Mouse (Mus musculus): ENCODE measurements around the gene Zp1. TPM values are rescaled to one million over a fixed set of nuclear protein-coding genes. Genes with fewer than 3 reads are reported as not detected.
A peak's percentile ranks its signal among the peaks of the same experiment; 100 is the strongest.

Zp1 gene
- polyA plus RNA-seq, 1 experiment from 2014 or later: 0.10 TPM

DNA sequence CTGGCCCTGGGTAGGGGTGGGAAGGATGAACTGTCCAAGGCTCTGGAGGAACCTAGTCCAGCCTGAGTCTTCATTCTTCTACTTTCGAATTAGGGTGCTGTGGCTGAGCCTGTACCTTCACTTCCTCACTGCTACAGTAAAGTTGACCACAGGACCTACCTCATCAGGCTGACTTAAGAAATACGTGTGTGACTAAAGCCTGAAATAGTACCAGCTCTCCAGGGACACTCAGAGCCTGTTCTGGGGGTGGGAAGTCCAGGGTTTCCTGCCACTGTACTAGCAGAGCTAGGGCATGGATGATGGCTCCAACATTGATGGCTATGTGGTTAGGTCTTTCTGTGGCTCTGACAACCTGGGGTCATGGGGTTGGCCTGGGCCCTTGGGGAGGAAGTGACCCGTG is 23.5 kb upstream of the Zp1 start:
- Histone ChIP-seq H3K9me3 (no peaks in the 10 kb centered on the region), H3K9ac (no peak overlapping the region), H3K36me3 (peaks cover 43% of the 10 kb centered on the region), H3K27me3 (no peaks in the 10 kb centered on the region), H3K4me3 (no peak overlapping the region), H3K4me2 (replicated peaks) (no peak overlapping the region), H3K27ac (no peak overlapping the region), H3K4me1 (peaks cover 26% of the 10 kb centered on the region)
- WGBS: 86% methylated on average over 3 of the region's 3 CpGs
- no peak for ATAC-seq (ENCODE audit: insufficient number of reproducible peaks, insufficient read depth, low FRiP score, low TSS enrichment)

DNA sequence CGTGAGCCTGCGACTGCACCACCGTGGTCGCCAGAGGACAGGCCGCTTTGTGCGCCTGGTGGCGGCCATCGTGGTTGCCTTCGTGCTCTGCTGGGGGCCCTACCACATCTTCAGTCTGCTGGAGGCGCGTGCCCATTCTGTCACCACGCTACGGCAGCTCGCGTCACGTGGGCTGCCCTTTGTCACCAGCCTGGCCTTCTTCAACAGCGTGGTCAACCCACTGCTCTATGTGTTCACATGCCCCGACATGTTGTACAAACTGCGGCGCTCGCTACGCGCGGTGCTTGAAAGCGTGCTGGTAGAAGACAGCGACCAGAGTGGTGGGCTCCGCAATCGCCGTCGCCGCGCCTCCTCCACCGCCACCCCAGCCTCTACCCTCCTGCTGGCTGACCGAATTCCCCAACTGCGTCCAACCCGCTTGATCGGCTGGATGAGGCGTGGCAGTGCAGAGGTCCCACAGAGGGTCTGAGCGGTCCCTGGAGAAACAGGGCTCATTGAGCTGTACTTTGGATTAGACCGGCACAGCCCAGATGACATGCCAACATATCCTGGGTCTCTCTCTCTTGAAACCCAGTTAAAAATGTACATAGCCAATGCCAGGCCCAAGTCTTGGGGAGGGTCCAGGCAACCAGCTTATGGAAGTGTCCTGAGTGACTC is 20.5 kb upstream of the Zp1 start:
- Histone ChIP-seq H3K4me2 (replicated peaks) (peak overlapping the region; percentile 83), H3K9me3 (no peaks in the 10 kb centered on the region), H3K9ac (peak overlapping the region; percentile 56), H3K4me3 (peak overlapping the region; percentile 37), H3K4me1 (peaks cover 6% of the 10 kb centered on the region), H3K27me3 (no peaks in the 10 kb centered on the region), H3K36me3 (peaks cover 36% of the 10 kb centered on the region), H3K27ac (no peak overlapping the region)
- WGBS: 3% methylated on average over 40 of the region's 40 CpGs
- ATAC-seq (ENCODE audit: insufficient number of reproducible peaks, insufficient read depth, low FRiP score, low TSS enrichment): peak; percentile 16; the same call in 1 of the 2 replicates

GRCm38 (mm10) chr19:10940097-10940800 is 19.8 kb upstream of the Zp1 start:
- WGBS: 19% methylated on average over 37 of the region's 37 CpGs
- no peaks in the 10 kb centered on the region for H3K9me3 ChIP-seq
- H3K9ac ChIP-seq: peak overlapping the region; percentile 56
- no peak overlapping the region for H3K27ac ChIP-seq
- peak; percentile 79 for ATAC-seq (ENCODE audit: insufficient number of reproducible peaks, insufficient read depth, low FRiP score, low TSS enrichment)
- peak overlapping the region; percentile 37 for H3K4me3 ChIP-seq
- H3K4me1 ChIP-seq: peaks cover 6% of the 10 kb centered on the region
- peak overlapping the region; percentile 83 for H3K4me2 ChIP-seq (replicated peaks)
- peaks cover 33% of the 10 kb centered on the region for H3K36me3 ChIP-seq
- no peaks in the 10 kb centered on the region for H3K27me3 ChIP-seq

DNA sequence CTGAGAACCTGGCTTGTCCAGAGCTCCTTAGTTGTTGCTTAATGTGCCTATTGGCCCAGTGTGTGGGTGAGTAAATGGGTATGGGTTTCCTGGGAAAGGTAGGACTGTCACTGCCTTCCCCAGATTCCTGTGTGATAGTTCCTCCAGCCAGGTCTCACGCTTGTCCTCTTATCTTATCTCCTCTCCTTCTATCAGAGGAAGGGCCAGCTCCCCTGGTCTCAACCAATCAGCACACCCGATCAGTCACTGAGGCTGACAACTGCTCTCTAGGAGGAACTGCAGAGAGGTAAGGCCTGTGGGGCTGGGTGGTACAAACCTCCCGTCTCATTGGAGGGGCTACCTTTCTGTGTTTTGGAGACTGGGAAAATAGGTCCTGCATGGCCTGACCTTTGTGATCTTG is 18.3 kb upstream of the Zp1 start:
- no peak for ATAC-seq (ENCODE audit: insufficient number of reproducible peaks, insufficient read depth, low FRiP score, low TSS enrichment)
- no peaks in the 10 kb centered on the region for H3K27me3 ChIP-seq
- H3K4me2 ChIP-seq (replicated peaks): no peak overlapping the region
- peaks cover 6% of the 10 kb centered on the region for H3K4me1 ChIP-seq
- 50% methylated on average over 3 of the region's 3 CpGs for WGBS
- no peak overlapping the region for H3K4me3 ChIP-seq
- H3K9me3 ChIP-seq: no peaks in the 10 kb centered on the region
- H3K36me3 ChIP-seq: peaks cover 18% of the 10 kb centered on the region
- H3K27ac ChIP-seq: no peak overlapping the region
- H3K9ac ChIP-seq: no peak overlapping the region

GRCm38 (mm10) chr19:10937110-10937563 is 16.7 kb upstream of the Zp1 start, which contains the start of gene Ptgdr2:
TSS of gene Ptgdr2 (plus strand) at chr19:10937160.
- Histone ChIP-seq H3K9me3 (no peaks in the 10 kb centered on the region), H3K4me3 (no peak within 1 kb of the TSS), H3K9ac (no peak within 1 kb of the TSS), H3K27me3 (no peaks in the 10 kb centered on the region), H3K36me3 (peaks cover 4% of the 10 kb centered on the region; the same call in 1 of the 2 replicates), H3K4me2 (replicated peaks) (no peak within 1 kb of the TSS), H3K4me1 (peaks cover 6% of the 10 kb centered on the region), H3K27ac (no peak within 1 kb of the TSS)
- ATAC-seq (ENCODE audit: insufficient number of reproducible peaks, insufficient read depth, low FRiP score, low TSS enrichment): no peak
- 58% methylated on average over 5 of the region's 5 CpGs for WGBS

- H3K36me3 ChIP-seq: no peaks in the 10 kb centered on the region
- no peaks in the 10 kb centered on the region for H3K27me3 ChIP-seq
- no peak for ATAC-seq (ENCODE audit: insufficient number of reproducible peaks, insufficient read depth, low FRiP score, low TSS enrichment)
- WGBS: 83% methylated on average over 5 of the region's 5 CpGs
- no peak overlapping the region for H3K4me2 ChIP-seq (replicated peaks)
- H3K4me1 ChIP-seq: peaks cover 5% of the 10 kb centered on the region
- H3K4me3 ChIP-seq: no peak overlapping the region
- no peaks in the 10 kb centered on the region for H3K9me3 ChIP-seq
- no peak overlapping the region for H3K27ac ChIP-seq
- no peak overlapping the region for H3K9ac ChIP-seq
Observed at GRCm38 (mm10) chr19:10936077-10936476, 15.6 kb upstream of the Zp1 start.

GRCm38 (mm10) chr19:10935029-10935428 is 14.6 kb upstream of the Zp1 start:
- 37% methylated on average over 5 of the region's 5 CpGs for WGBS
- Histone ChIP-seq H3K27me3 (no peaks in the 10 kb centered on the region), H3K9ac (no peak overlapping the region), H3K4me3 (no peak overlapping the region), H3K36me3 (no peaks in the 10 kb centered on the region), H3K4me1 (no peaks in the 10 kb centered on the region), H3K9me3 (no peaks in the 10 kb centered on the region), H3K27ac (no peak overlapping the region), H3K4me2 (replicated peaks) (no peak overlapping the region)
- ATAC-seq (ENCODE audit: insufficient number of reproducible peaks, insufficient read depth, low FRiP score, low TSS enrichment): no peak

GRCm38 (mm10) chr19:10930641-10931040 is 10.2 kb upstream of the Zp1 start:
- no peak overlapping the region for H3K4me3 ChIP-seq
- WGBS: 79% methylated on average over 2 of the region's 2 CpGs
- no peak for ATAC-seq (ENCODE audit: insufficient number of reproducible peaks, insufficient read depth, low FRiP score, low TSS enrichment)
- H3K27me3 ChIP-seq: no peaks in the 10 kb centered on the region
- no peaks in the 10 kb centered on the region for H3K4me1 ChIP-seq
- H3K9ac ChIP-seq: no peak overlapping the region
- H3K27ac ChIP-seq: no peak overlapping the region
- H3K36me3 ChIP-seq: no peaks in the 10 kb centered on the region
- H3K9me3 ChIP-seq: no peaks in the 10 kb centered on the region
- no peak overlapping the region for H3K4me2 ChIP-seq (replicated peaks)

- 47% methylated on average over 4 of the region's 4 CpGs for WGBS
- H3K4me2 ChIP-seq (replicated peaks): no peak overlapping the region
Observed at GRCm38 (mm10) chr19:10926666-10927065, 6.2 kb upstream of the Zp1 start.

GRCm38 (mm10) chr19:10926123-10926621 is 5.7 kb upstream of the Zp1 start:
- Histone ChIP-seq H3K9ac (no peak overlapping the region), H3K36me3 (no peaks in the 10 kb centered on the region), H3K4me1 (no peaks in the 10 kb centered on the region), H3K27ac (peak overlapping the region; percentile 57; the same call in 1 of the 2 replicates), H3K4me2 (replicated peaks) (no peak overlapping the region), H3K9me3 (no peaks in the 10 kb centered on the region), H3K4me3 (no peak overlapping the region), H3K27me3 (no peaks in the 10 kb centered on the region)
- WGBS: 35% methylated on average over 6 of the region's 6 CpGs
- no peak; the same call in 1 of the 2 replicates for ATAC-seq (ENCODE audit: insufficient number of reproducible peaks, insufficient read depth, low FRiP score, low TSS enrichment)

More at GRCm38 (mm10) chr19:10926666-10927065, 6.2 kb upstream of the Zp1 start:
- no peak overlapping the region for H3K4me3 ChIP-seq
- H3K4me1 ChIP-seq: no peaks in the 10 kb centered on the region
- H3K9me3 ChIP-seq: no peaks in the 10 kb centered on the region
- H3K9ac ChIP-seq: no peak overlapping the region
- H3K36me3 ChIP-seq: no peaks in the 10 kb centered on the region
- ATAC-seq (ENCODE audit: insufficient number of reproducible peaks, insufficient read depth, low FRiP score, low TSS enrichment): no peak
- peak overlapping the region; percentile 57; the same call in 1 of the 2 replicates for H3K27ac ChIP-seq
- H3K27me3 ChIP-seq: no peaks in the 10 kb centered on the region

DNA sequence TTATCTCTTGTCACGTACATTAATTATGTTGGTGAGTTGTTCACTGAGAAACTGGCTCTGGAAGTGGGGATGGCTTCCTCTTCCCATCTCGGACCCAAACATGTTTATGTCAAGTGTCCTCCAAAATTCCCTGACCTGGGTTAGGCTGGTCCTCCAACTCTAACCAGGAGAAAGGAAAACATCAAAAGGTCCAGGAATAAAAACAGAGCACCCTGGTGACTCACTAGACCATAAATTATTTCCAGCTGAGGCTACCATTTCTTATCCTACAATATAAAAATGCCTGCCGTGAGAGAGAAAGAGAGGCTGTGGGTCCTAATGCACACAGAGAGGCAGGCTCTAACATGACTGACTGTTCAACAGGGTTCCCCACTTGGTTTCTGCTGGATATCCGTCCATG is 3.8 kb upstream of the Zp1 start:
- Histone ChIP-seq H3K9me3 (no peaks in the 10 kb centered on the region), H3K27ac (no peak overlapping the region), H3K4me2 (replicated peaks) (no peak overlapping the region), H3K4me3 (no peak overlapping the region), H3K9ac (no peak overlapping the region), H3K27me3 (no peaks in the 10 kb centered on the region), H3K36me3 (no peaks in the 10 kb centered on the region), H3K4me1 (no peaks in the 10 kb centered on the region)
- WGBS: 48% methylated on average over 4 of the region's 4 CpGs
- ATAC-seq (ENCODE audit: insufficient number of reproducible peaks, insufficient read depth, low FRiP score, low TSS enrichment): no peak

- WGBS: 78% methylated on average over 3 of the region's 3 CpGs
- Histone ChIP-seq H3K9me3 (no peaks in the 10 kb centered on the region), H3K4me2 (replicated peaks) (no peak overlapping the region), H3K9ac (no peak overlapping the region), H3K4me3 (no peak overlapping the region), H3K4me1 (no peaks in the 10 kb centered on the region), H3K27ac (no peak overlapping the region), H3K27me3 (no peaks in the 10 kb centered on the region), H3K36me3 (no peaks in the 10 kb centered on the region)
- no peak for ATAC-seq (ENCODE audit: insufficient number of reproducible peaks, insufficient read depth, low FRiP score, low TSS enrichment)
Observed at GRCm38 (mm10) chr19:10921058-10921457, 626 bp upstream of the Zp1 start.
